Mouse (Mus musculus): Measurements from ENCODE around the gene Kcnn1.

Gene Kcnn1

DNA sequence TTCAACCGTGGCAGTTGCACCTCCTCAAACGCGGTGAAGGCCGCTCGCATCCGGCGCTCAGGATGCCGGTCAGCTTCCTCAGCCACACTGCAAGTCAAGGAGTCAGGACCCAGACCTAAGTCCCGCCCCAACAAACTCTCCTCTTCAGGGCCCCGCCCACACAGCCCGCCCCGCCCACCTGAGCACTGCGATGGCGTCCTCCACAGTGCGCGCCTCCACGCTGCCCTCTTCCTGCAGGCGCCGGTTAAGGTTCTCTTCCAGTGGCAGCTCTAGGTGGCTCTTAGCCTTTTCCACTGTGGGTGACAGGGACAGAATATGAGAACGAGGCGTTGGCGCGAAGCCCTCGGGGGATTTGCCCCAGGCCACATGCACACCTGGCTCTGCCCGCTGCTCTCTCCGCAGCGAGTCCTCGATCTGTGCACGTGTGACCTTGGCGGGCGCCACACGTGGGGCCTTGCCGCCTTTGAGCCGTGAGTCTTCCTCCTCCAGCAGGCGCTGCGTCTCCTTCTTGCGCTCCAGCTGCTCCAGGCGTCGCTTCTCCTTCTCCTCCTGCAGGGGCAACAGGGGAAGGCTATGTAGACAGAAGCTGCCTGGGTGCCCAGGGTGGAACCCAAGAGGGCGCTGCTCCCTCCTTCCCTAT lies 5.6 kb upstream of the Kcnn1 start:
- no peak for DNase-seq (ENCODE audit: low read depth, low spot score)

DNA sequence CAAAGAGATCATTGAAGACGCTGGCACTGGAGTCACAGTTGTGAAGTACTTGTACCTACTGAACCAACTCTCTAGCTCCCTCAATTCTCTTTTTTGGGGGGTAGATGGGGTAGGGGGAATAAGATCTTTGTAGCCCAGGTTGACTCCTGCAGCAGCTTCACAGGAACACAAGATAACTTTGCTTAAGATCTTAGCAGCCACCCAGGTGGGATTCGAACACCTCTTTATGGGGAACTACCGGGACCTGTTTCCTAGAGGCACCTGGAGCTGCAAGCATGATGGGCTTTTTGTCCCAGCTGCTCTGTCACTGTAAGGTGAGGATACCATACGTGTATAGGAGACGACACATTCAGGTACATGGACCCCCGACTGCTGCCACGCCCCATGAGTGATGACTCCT lies 3.5 kb upstream of the Kcnn1 start:
- DNase-seq (ENCODE audit: low read depth, low spot score) = no peak

DNA sequence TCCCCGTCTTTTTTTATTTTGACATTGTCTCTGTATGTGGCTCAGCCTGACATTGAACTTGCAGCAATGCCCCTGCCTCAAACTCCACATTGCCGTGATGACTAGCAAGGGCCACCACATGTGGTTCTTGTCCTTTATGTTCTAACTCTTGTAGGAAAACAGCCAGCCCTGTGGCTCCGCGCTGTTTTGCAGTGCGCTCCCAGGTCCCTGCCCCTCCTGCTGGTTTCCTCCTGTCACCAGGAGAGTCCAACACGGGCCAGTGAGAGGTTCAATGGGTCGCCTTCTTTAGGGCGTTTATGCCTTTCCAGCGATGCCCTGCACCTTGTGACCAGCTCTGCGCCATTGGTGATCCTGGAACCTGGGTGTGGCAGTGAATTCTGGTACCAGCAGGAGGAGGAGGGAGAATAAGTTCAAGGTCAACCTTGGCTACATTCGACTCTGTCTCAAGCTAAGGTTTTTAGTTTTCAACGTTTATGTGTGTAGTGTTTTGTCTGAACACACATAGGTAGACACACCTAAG lies 3.0 kb upstream of the Kcnn1 start:
- no peak for DNase-seq (ENCODE audit: low read depth, low spot score)

DNA sequence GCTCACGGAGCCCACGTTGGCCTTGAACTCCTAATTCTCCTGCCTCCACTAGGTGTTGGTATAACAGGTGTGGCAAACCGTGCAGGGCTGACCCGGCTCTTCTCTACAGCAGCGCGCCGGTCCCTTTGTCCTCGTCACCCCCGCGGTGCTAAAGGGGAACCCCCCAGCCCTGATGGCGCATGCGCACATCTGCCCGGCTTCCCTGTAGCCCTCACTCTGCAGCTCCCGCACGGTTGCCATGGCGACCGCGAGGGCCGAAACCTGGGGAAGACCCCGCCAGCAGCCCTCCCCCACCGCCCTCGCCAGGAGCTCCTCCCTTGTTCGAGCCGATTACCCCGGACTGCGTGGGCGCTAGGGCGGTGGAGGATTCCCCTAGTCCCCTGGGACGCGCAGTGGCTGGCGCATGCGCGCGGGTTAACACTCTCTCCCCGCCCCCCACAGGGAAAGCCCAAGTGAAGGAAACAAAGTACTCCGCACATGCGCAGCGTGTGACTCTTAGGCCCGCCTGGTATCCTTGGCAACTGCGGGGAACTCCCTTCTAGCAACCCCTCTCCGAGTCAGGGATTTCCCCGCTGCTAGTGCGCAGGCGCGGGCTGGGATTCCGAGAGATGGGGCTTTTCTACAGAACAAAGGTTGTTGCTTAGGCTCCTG lies 2.4 kb upstream of the Kcnn1 start:
- peak; percentile 99 for DNase-seq (ENCODE audit: low read depth, low spot score)

GRCm38 (mm10) chr8:70864712-70865221 lies 1.7 kb upstream of the Kcnn1 start:
- DNase-seq (ENCODE audit: low read depth, low spot score) = no peak

DNA sequence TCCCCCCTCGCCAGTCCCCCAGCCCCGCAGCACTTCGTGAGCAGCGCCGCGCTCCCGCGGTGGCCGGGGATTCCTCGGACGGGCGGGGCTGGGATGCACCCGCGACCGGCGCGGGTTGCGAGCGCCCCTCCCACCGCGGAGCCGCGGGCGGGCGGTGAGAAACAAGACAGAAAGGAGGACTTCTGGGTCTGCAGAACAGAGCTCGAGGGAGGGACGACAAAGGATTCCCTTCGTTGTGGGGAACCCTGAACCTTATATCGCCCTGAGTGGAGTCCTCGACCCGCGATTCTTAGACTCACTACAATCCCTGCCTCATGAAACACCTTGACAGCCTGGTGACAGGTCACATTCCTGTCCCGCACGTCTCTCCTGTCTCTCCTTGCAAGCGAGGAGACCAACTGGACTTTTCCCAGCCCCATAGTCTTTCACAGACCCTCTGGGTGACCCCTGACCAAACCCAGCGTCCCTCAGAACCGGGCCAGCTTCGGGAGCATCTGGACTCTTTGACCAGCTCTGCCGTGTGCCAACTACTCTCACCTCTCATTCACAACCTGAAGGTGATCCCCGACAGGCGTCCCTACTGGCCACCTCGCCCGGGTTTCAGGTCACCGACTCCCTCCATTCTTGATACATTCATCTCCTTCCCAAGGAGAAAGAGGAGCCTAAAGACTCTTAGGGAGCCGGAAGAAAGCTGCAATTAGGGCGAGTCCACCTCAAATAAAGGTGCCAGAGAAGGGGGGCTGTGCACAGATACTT lies 1.1 kb upstream of the Kcnn1 start:
- no peak for DNase-seq (ENCODE audit: low read depth, low spot score)

- DNase-seq (ENCODE audit: low read depth, low spot score) = no peak
These were observed 5.5 kb downstream of the Kcnn1 start for GRCm38 (mm10) chr8:70857516-70857915.

DNA sequence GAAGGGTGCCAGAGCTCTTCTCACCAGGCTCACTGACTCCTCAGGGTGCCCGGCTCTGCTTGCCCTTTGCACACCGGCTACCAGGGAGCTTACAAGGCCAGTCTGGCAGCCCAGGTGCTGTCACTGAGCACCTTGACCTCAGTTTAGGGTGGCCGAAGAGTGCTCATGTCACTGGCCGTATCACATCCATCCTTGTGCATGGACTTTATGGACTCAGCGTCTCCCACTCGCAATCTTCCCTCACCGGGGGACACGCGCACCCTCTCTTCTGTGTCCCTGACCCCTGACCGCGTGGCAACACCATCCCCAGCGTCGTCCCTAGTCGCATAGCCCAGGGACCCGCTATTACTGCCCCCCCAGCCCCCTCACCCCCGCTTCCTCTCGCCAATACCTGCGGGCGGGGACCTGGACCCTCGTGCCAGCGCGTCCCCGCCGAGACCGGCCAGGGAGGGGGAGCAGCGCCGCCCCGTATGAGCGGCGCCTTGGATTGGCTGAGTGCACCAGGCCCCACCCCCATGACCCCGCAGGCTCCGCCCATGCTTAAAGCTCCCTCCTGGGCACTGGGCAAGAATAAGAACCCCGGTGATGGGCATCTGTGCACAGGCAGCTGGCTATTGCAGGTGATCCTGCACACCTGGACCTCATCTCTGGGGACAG lies 6.4 kb downstream of the Kcnn1 start:
- peak; percentile 89 for DNase-seq (ENCODE audit: low read depth, low spot score)

DNA sequence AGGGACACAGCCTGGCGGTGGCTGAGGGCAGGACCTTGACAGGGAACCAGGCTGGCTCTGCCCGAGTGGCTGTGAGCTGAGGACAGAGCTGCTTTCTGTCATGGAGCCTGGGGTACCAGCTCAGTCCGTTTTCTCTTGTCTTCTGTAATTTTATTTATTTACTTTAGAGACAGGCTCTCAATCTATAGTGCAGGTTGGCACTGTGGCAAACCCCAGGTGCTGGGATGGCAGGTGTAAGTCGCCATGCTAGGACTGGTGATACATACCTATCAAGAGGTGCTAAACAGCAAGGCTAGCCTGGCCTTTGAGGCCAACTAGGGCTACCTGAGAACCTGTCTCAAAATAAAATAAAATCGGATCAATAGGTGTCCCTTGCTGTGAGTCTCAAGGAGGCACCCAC lies 7.0 kb downstream of the Kcnn1 start:
- no peak for DNase-seq (ENCODE audit: low read depth, low spot score)

DNA sequence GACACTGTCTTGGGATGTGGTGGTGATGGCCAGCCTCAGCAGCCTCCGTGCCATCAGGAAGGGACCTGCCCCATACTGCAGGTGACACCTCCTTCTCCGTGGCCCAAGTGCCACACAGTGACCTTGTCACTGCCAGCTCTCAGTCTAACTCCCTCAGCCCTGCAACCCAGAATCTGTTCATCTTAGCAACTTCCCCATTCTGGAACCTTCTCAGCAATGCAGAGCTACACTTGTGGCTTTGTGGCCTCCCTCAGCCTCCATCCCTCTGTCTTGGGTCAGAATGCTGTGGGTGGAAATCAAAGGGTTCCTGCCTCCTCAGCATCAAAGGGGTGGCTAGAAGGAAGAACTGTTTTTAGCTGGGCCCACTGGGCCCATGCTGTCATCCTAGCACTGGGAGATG lies 9.2 kb downstream of the Kcnn1 start:
- DNase-seq (ENCODE audit: low read depth, low spot score) = no peak

DNA sequence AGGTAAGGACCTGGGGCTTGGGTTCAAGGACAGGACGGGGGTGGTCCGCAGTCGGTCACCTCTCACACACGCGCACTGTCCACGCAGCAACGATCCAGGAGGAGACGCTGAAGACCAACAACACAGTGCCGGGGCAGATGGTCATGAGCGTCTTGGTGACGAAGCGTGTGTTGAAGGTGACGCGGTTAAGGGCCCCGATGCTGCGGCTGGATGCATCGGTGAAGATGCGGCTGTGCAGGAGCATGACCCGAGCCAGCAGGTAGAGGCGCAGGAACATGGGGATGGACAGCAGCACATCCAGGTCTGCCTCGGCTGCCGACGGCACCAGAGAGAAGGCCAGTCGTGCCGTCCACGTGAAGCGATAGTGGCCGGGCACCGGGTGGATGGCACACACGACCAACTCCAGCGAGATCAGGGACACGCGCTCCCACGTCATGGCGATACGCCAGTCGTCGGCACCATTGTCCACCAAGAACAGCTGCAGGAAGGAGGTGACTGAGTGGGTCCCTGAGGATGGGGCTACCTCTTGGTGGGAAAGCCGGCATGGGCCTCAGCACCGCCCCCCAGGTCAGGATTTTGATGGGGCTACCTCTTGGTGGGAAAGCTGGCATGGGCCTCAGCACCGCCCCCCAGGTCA lies 10.3 kb downstream of the Kcnn1 start:
- no peak for DNase-seq (ENCODE audit: low read depth, low spot score)

GRCm38 (mm10) chr8:70851837-70852236 lies 11.2 kb downstream of the Kcnn1 start:
- no peak for DNase-seq (ENCODE audit: low read depth, low spot score)

- DNase-seq (ENCODE audit: low read depth, low spot score) = no peak
These were observed 12.1 kb downstream of the Kcnn1 start for GRCm38 (mm10) chr8:70850947-70851346.

DNA sequence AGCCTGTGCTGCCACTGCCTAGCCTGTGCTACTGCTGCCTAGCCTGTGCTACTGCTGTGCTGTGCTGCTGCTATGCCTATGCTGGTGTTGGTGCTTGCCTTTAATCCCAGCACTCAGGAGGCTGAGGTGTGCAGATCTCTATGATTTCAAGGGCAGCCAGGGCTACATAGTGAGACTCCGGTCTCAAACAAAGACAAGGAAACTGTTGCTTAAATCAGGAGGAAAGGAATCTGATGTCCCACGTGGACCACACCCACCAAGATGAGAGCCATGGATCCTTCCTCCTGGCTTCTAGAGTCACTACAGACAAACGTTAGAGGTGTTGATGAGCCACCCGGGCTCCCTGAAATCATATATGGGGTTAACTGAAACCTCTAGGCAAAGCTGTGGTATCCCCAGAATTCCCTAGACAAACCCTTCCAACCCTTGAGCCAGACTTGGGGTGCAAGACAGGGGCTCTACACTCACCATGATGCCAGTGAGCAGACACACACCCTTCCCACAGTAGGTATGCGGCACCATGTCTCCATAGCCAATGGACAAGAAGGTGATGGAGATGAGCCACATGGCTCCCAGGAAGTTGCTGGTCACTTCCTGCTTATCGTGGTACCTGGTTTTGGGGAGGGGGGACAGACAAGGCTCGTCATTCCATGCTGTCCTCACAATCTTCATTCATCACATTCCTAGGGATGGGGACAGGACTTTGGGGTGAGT lies 12.8 kb downstream of the Kcnn1 start:
- DNase-seq (ENCODE audit: low read depth, low spot score) = no peak

DNA sequence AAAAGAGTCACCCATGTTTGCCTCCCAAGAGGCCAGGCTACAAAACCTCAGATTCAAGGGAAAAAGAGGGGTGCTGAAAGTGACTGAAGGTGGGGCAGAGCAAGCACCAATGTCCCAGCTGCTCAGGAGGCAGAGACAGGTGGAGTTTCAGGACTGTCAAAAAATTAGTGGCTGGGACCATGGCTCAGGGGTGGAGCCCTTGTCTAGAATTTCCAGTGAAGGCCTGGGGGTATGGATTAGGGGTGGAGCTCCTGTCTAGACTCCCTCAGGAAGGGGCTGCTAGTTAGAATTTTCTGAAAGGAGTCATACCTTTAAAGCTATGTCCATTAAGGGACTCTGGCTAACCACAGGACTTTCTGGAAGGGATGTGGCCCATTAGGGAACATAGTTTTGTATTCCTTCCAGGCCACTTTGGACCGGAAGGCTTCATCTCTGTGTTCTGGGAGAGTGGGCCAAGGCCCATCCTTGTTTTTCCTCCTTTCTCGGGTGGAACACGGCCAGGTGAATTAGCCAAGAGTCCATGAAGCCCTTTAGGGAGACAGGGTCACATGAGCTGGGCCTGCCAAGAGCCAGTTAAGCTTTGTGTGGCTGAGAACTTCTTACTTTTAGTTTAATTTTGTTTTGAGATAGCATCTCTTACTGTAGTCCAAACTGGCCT lies 13.6 kb downstream of the Kcnn1 start:
- DNase-seq (ENCODE audit: low read depth, low spot score) = no peak

GRCm38 (mm10) chr8:70846371-70847154 lies 16.5 kb downstream of the Kcnn1 start:
- DNase-seq (ENCODE audit: low read depth, low spot score) = no peak

- no peak for DNase-seq (ENCODE audit: low read depth, low spot score)
These were observed 17.9 kb downstream of the Kcnn1 start for GRCm38 (mm10) chr8:70845108-70845507.

GRCm38 (mm10) chr8:70844523-70844922 lies 18.5 kb downstream of the Kcnn1 start:
- peak; percentile 87 for DNase-seq (ENCODE audit: low read depth, low spot score)

DNA sequence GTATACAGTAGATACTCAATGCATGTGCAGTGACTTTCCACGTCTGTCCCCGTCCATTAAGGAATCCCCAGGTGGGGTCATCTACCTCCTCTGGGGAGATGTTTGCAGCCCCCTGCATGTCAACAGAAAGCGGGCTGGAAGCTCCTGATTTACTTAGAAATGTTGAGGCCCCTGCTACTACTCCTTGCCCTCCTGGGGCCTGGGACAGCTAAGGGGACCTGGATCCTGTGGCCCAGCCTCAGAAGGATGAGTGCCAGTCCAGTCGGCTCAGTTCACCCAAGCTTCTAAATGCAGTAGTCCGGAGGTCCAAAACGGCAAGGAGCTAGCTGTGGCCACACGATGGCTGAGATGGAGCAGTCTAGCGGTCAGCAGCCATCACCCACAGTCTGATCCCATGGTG lies 19.1 kb downstream of the Kcnn1 start:
- DNase-seq (ENCODE audit: low read depth, low spot score) = no peak
